Mouse (Mus musculus) erythroblast, embryonic 14.5 days (primary cell): ENCODE measurements around the gene Zkscan4. TPM values are rescaled to one million over a fixed set of nuclear protein-coding genes. Genes with fewer than 3 reads are reported as not detected.
"Not testable (repeated sequence)": the region's sequence is repeated elsewhere in the genome, so short reads cannot be mapped to it uniquely, and the experiment has no call there.

Source experiments
- H3K27me3 ChIP-seq: 2 replicates; pipeline ENCODE4 v1.6.1; 2012; ENCODE audit warnings: inconsistent platforms; ENCODE audit not compliant: control insufficient read depth
- H3K36me3 ChIP-seq: 2 replicates; pipeline ENCODE4 v1.6.1; 2012; ENCODE audit warnings: mild to moderate bottlenecking, inconsistent platforms; ENCODE audit not compliant: control insufficient read depth
- H3K4me1 ChIP-seq: 2 replicates; pipeline ENCODE4 v1.6.1; 2012; ENCODE audit warnings: inconsistent platforms; ENCODE audit not compliant: control insufficient read depth
- H3K4me3 ChIP-seq: replicated peaks from 2 replicates; pipeline ENCODE3; 2012; ENCODE audit warnings: moderate library complexity, mild to moderate bottlenecking, inconsistent platforms
- H3K9me3 ChIP-seq: 2 replicates; pipeline ENCODE4 v1.6.1; 2012; ENCODE audit warnings: low read length, inconsistent platforms, mixed read lengths; ENCODE audit not compliant: control insufficient read depth
- GATA1 ChIP-seq: IDR thresholded peaks from 2 replicates; pipeline ENCODE4 v1.6.1; 2012; ENCODE audit warnings: low read length, inconsistent platforms, mixed read lengths
- TAL1 ChIP-seq: IDR thresholded peaks from 3 replicates; pipeline ENCODE4 v1.6.1; 2012; ENCODE audit warnings: low read length, inconsistent platforms, mixed read lengths
- polyA plus RNA-seq: library from polyadenylated mRNA; stranded (reverse); fragments of >175 nt; gene quantifications from 2 replicates; pipeline ENCODE4 v1.2.3, GENCODE M21; 2012

Gene Zkscan4
- polyA plus RNA-seq: 0.01 TPM in 1 of 2 replicates, not detected in the other

DNA sequence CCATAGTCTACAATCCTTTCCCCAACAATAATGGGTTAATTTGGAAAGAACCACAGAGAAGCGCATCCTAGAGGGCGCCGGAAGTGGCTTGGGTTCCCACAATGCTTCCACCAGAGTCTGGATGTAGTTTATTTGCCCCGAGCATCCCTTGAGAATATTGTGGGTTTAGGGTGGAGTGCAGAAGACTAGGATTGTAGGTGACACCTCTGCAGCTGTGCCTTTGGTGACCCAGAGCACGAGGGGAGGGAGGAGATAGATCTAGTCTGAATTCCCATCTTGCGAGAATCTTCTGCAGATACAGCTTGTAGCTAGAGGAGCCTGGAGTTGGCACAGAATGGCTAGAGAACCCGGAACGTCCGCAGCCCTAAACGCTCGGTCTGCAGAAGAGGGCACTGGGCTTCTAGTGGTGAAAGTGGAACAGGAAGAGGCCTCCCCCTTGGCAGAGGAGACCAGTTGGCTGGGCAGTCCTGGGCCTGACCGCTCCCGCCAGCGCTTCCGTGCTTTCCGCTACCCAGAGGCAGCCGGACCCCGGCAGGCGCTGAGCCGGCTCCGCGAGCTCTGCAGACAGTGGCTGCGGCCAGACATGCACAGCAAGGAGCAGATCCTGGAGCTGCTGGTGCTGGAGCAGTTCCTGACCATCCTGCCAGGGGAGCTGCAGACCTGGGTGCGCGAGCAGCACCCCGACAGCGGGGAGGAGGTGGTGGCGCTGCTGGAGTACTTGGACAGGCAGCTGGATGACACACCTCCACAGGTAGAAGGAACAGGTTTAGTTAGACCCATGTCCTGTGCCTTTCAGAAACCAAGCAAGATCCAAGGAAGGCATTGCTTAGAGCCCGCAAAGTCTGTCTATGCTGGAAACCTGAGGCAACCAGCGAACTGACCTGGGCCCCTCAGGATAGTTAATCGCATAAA is at the start of gene Zkscan4, which contains the start of gene Gm10065:
TSS of gene Zkscan4 (plus strand) at position 149 of the 912 bp plus-strand sequence.
TSS of gene Gm10065 (minus strand) at position 683 of the 912 bp plus-strand sequence.
- not testable (repeated sequence) for H3K4me1 ChIP-seq, H3K36me3 ChIP-seq, H3K27me3 ChIP-seq, H3K9me3 ChIP-seq
- peak within 1 kb of the TSS; percentile 62 for H3K4me3 ChIP-seq

DNA sequence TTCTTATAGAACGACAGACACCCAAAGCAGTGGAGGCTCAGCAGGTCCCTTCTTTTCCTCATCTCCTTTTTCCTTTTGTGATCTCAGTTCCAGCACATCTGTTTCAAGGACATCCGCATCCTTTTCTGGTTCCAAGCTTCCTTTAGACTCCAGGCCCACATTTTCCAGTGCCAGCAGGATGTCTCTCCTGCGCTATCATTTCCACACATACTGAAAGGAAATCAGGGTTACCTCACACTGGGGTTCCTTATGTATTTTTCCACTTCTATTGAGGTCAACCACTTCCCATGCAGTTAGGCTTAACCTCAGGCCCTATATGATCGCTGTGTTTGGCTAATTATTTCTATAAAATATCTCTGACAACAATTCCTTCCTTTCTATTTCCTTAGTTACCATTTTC is 43.2 kb upstream of the Zkscan4 start:
- peaks cover 14% of the 10 kb centered on the region for H3K4me1 ChIP-seq
- no peaks in the 10 kb centered on the region for H3K27me3 ChIP-seq
- H3K9me3 ChIP-seq: no peaks in the 10 kb centered on the region
- no peak overlapping the region for H3K4me3 ChIP-seq
- TF ChIP-seq GATA1 (no peak), TAL1 (no peak)
- H3K36me3 ChIP-seq: peaks cover 14% of the 10 kb centered on the region

DNA sequence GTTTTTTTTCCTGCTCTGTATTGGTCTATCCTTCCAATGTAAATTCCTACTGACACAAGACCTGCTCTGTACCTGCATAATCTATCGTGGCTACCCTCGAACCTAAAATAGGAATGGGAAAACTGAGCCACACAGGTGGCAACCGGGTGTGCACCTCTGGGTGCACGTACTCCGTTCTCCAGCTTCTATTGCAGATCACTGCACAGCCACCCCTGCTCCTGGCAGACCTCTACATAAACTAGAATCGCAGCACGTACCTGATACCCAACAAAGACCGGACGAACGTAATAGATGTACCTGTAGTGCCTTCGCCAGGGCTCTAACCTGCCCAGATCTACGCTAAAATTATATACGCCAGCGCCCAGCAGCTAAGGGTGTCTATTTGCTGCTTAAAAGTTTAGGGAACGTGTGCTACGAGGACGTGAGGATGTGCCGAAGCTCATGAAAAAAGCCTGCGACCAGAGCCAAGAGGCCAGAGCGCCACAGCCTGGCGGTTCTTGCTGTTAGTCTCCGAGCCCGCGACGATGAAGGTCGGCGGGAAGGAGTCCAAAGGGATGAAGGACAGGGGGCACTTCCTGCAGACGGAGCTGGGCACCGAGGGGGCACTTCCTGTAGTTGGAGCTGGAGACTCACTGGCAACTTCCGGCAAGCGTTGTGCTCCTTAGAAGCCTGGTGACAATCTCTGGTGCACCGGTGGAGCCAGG is 38.1 kb upstream of the Zkscan4 start, which contains the start of gene Pgbd1:
TSS of gene Pgbd1 (minus strand) at position 556 of the 704 bp plus-strand sequence.
- TF ChIP-seq TAL1: no peak
- no peak for TF ChIP-seq GATA1
- Histone ChIP-seq H3K4me3 (peak within 1 kb of the TSS; percentile 81), H3K9me3 (no peaks in the 10 kb centered on the region), H3K27me3 (no peaks in the 10 kb centered on the region), H3K36me3 (peaks cover 27% of the 10 kb centered on the region), H3K4me1 (peaks cover 27% of the 10 kb centered on the region)

DNA sequence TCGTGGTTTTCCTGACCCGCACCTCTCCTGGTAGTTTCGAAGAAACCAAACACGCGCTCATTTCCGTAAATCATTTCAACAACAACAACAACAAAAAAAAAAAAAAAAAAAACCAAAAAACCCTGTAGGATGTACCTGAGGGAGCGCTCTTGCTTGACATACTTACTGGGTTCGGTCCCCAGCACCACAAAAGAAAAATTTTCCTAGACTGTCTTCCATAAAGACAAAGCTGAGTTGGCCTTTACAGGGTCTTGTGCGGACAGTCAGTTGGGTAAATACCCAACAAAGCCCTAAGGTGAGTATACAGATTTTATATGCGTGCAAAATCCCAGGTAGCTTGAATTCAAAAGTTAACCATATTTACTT is 37.5 kb upstream of the Zkscan4 start:
- TF ChIP-seq GATA1: no peak
- TF ChIP-seq TAL1: no peak
- Histone ChIP-seq H3K9me3 (no peaks in the 10 kb centered on the region), H3K36me3 (peaks cover 31% of the 10 kb centered on the region), H3K4me3 (peak overlapping the region; percentile 81), H3K27me3 (no peaks in the 10 kb centered on the region), H3K4me1 (peaks cover 27% of the 10 kb centered on the region)

DNA sequence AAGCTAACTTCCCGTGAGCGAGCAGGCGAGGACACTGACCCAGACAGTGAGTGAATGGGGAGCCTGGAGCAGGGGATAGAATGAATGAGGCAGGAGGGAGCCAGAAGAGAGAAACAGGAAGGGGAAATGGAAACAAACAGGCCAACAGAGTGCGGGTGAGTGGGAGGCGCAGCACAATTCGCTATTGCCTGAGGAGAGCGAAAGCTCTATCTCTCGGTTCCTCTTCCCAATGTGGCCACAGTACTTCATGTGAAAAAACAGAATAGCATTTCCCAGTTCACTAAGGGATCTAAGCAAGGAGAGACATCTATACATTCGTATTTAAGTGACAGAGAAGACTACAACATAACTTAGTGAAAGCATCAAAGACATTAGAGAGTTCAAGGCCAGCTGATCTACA is 31.9 kb upstream of the Zkscan4 start:
- H3K4me3 ChIP-seq: no peak overlapping the region
- no peaks in the 10 kb centered on the region for H3K27me3 ChIP-seq
- H3K36me3 ChIP-seq: peaks cover 58% of the 10 kb centered on the region
- TF ChIP-seq GATA1 (no peak), TAL1 (no peak)
- no peaks in the 10 kb centered on the region for H3K9me3 ChIP-seq
- H3K4me1 ChIP-seq: peaks cover 7% of the 10 kb centered on the region

DNA sequence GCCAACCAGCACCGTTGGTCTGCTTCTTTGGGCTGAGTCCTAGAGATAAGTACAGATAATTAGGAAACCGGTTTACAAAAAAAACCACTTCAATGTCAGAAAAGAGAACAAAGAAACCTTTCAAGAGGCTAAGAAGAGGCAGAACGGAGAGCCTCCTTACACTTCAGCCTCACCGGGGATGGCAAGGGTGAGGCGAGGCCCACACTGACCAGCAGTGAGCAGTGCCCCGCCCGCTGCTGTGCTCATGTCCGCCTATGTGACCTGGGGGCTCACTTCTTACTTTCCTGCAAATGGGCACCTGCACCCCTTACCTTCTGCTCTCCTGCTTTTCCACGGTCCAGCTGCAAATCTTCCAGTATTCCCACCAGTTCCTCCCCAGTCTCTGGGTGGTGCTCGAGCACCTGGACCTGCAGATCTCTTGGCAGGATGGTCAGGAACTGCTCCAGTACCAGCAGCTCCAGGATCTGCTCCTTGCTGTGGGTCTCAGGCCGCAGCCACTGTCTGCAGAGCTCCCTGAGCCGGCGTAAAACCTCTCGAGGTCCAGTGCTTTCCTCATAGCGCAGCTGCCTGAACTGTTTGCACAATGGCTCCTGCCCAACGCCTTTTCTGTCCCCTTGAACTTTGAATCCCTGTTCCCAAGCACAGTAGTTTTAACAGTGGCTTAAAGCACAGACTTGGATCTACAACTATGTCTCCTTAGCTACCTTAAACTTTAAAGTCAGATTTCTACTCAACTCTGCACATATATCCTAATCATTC is 30.7 kb upstream of the Zkscan4 start:
- no peak overlapping the region for H3K4me3 ChIP-seq
- H3K4me1 ChIP-seq: peaks cover 11% of the 10 kb centered on the region
- peaks cover 54% of the 10 kb centered on the region for H3K36me3 ChIP-seq
- H3K27me3 ChIP-seq: no peaks in the 10 kb centered on the region; the same call in 1 of the 2 replicates
- TF ChIP-seq TAL1 (no peak), GATA1 (no peak)
- no peaks in the 10 kb centered on the region for H3K9me3 ChIP-seq

DNA sequence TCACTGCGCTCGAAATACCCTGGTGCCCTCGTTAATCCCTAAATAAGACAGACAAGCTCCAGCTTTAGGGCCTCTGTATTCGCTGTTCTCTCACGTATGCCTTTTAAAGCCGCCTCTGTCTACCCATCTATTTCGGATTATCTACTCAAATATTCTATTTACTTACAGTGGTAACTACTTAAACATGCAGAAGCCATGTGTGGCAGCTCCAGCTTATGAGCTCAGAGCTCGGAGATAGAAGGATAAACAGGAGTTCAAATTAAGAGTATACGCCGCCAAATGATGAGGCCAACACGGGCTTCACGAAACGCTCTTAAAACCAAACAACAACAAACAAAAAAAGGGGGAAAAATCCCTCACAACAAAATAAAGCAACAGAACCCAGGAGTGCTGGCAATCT is 25.7 kb upstream of the Zkscan4 start:
- Histone ChIP-seq H3K4me1 (peaks cover 15% of the 10 kb centered on the region), H3K36me3 (peaks cover 10% of the 10 kb centered on the region), H3K4me3 (peak overlapping the region; percentile 72), H3K9me3 (no peaks in the 10 kb centered on the region), H3K27me3 (peaks cover 27% of the 10 kb centered on the region)
- no peak for TF ChIP-seq TAL1
- TF ChIP-seq GATA1: no peak

DNA sequence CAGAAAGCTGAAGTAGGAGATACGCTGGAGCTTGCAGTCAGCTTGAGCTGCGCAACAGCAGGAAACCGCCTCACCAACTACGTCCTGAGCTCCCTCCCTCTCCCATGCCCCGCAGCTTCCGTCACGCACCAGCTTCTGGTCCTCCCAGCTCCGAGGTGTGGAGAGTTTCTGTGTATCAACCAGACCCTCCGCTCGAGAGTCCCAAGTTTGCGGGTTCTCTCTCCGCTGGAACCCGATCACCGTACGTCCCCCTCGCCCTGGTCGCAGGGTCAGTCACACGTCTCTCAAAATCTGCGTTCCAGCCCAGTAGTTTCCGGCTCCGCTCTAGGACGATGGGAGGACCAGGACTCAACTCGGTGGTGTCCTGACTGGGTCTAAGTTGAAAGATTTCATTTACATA is 25.3 kb upstream of the Zkscan4 start, which contains the start of gene Zscan26:
TSS of gene Zscan26 (minus strand) at position 282 of the 400 bp plus-strand sequence.
- Histone ChIP-seq H3K4me1 (peaks cover 15% of the 10 kb centered on the region), H3K9me3 (no peaks in the 10 kb centered on the region), H3K36me3 (peaks cover 8% of the 10 kb centered on the region), H3K27me3 (peaks cover 27% of the 10 kb centered on the region), H3K4me3 (peak within 1 kb of the TSS; percentile 72)
- TF ChIP-seq TAL1 (no peak), GATA1 (no peak)

DNA sequence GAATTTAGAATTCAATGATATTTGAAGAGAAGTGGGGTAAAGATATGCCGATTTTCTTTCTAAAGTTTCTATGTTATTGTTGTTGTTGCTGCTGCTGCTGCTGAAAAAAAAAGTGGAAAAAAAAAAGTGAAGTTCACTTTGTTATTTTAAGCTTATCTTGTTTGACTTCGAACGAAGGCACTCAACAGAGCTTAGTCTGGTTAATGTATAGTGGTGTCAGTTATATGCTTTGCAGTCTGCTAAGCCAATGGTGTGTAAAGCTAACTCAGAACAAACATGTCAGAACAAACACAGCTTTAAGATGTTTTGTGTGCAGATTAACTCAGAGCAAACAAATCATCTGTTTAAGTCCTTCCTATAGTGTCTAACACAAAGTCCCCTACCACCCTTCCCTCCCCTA is 24.6 kb upstream of the Zkscan4 start:
- peaks cover 27% of the 10 kb centered on the region for H3K27me3 ChIP-seq
- H3K4me3 ChIP-seq: peak overlapping the region; percentile 72
- H3K4me1 ChIP-seq: peaks cover 15% of the 10 kb centered on the region
- TF ChIP-seq GATA1: no peak
- no peak for TF ChIP-seq TAL1
- peaks cover 2% of the 10 kb centered on the region for H3K36me3 ChIP-seq
- H3K9me3 ChIP-seq: no peaks in the 10 kb centered on the region
